Mouse (Mus musculus) lung, adult 2 months (tissue): Measurements from ENCODE around the gene Prim2.

Experiments used
- CTCF ChIP-seq: fragments of 200-500 bp; IDR thresholded peaks from 2 replicates; pipeline ENCODE4 v1.5.1; 2011; ENCODE audit warnings: mild to moderate bottlenecking, low read length, control low read depth; ENCODE audit not compliant: insufficient read depth
- POLR2A ChIP-seq: fragments of 200-500 bp; IDR thresholded peaks from 2 replicates; pipeline ENCODE4 v1.6.1; 2011; ENCODE audit warnings: low read depth, mild to moderate bottlenecking, control low read depth, low read length, borderline replicate concordance; ENCODE audit errors: extremely low read depth

- TF ChIP-seq CTCF: no peak
- no peak for TF ChIP-seq POLR2A
Observed at GRCm38 (mm10) chr1:33495203-33495553, 174.4 kb downstream of the Prim2 start.
